Mouse (Mus musculus): ENCODE results near the gene Eif1ad. TPM values are rescaled to one million over a fixed set of nuclear protein-coding genes. Genes with fewer than 3 reads are reported as not detected.
A peak's percentile ranks its signal among the peaks of the same experiment; 100 is the strongest.

The Eif1ad gene
- polyA plus RNA-seq, 1 experiment from 2014 or later = 57.3 TPM

DNA sequence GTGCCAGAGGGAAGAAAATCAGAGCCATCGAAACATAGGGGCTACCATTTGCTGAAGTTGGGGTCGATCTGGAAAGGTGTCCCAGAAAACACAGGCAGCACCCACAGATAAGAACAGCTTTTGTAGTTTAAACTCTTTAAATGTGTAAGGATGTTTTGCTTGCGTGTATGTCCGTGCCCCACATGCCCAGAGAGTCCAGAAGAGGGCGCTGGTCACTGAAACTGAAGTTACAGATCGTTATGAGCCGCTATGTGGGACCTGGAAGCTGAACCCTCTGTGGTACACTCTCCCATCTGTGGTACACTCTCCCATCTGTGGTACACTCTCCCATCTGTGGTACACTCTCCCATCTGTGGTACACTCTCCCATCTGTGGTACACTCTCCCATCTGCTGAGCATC lies 40.6 kb downstream of the Eif1ad start:
- Histone ChIP-seq H3K4me3 (peak overlapping the region; percentile 55), H3K4me1 (peaks cover 23% of the 10 kb centered on the region), H3K36me3 (no peaks in the 10 kb centered on the region), H3K27ac (peak overlapping the region; percentile 94), H3K9ac (peak overlapping the region; percentile 57), H3K9me3 (no peaks in the 10 kb centered on the region), H3K27me3 (no peaks in the 10 kb centered on the region), H3K4me2 (peak overlapping the region; percentile 63)
- 0 out of 2 replicates have a peak, but pooled peaks have one; percentile 40 for ATAC-seq (ENCODE audit: insufficient number of reproducible peaks, low FRiP score, low TSS enrichment, low read depth)
- WGBS = 22% methylated on average over 7 of the region's 7 CpGs

DNA sequence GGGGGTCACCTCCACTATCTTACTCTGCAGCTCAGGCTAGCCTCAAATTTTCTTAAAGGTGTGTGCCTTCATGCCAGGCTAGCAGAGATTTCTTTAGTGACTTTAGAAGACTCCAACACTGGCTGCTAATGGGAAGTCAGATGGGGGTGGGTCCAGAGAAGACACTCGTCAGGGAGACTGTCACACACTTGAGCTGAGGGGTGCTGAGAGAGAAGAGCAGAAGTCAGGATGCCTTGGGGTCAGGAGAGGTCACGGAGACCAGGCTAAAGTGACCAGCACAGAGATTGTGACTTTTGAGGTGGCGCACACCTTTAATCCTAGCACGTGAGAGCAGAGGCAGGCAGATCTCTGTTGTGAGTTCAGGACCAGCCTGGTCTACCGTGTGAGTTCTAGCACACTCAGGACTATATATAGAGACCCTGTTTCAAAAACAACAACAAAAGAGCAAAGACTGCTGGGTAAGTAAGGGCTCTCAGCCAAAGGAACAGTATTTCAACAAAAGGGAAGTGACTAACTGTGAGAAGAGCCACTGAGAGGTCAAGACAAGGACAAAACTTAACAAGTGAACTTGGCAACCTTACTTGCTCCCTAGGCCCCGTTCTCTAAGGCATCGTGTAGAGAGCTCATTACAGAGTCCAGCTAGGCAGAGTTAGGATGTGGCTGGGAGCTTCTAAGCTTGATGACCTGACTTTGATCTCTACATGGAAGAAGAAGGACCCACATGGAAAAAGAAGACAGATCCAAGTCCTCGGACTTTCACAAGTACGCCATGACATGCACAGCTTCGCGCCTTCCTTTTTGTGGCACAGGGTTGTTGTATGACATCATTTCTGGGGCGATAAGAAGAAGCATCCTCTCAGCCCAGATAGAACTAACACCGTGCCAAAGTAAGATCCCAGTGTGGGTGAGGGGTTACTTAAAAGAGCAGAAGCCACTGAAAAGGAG lies 41.8 kb downstream of the Eif1ad start:
- H3K36me3 ChIP-seq = no peaks in the 10 kb centered on the region
- H3K27me3 ChIP-seq = no peaks in the 10 kb centered on the region
- H3K9me3 ChIP-seq = no peaks in the 10 kb centered on the region
- H3K9ac ChIP-seq = no peak overlapping the region
- H3K4me2 ChIP-seq = no peak overlapping the region
- H3K27ac ChIP-seq = peak overlapping the region; percentile 18
- 86% methylated on average over 13 of the region's 13 CpGs for WGBS
- no peak for ATAC-seq (ENCODE audit: insufficient number of reproducible peaks, low FRiP score, low TSS enrichment, low read depth)
- H3K4me1 ChIP-seq = peaks cover 23% of the 10 kb centered on the region
- no peak overlapping the region for H3K4me3 ChIP-seq

DNA sequence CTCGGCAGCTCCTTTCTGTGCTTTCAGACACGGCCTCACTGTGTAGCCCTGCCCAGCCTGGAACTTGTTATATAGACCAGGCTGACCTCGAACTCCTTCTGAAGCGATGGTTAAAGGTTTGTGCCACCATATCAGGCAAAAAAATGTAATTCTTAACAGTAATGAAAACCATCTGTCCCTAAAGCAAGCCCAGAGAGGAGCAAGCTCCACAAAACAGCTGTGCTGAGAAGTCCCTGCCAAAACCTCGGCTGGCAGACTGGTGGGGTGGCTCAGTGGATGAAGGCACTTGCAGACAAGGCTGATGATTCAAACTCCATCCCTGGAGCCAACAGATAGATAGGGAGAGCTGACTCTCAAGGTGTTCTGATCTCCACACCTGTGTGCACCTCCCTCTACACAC lies 42.5 kb downstream of the Eif1ad start:
- Histone ChIP-seq H3K9me3 (no peaks in the 10 kb centered on the region), H3K27me3 (no peaks in the 10 kb centered on the region), H3K36me3 (no peaks in the 10 kb centered on the region), H3K4me2 (no peak overlapping the region), H3K27ac (peak overlapping the region; percentile 18), H3K9ac (no peak overlapping the region), H3K4me3 (no peak overlapping the region), H3K4me1 (peaks cover 23% of the 10 kb centered on the region)
- whole genome bisulfite sequencing = 42% methylated on average over 5 of the region's 5 CpGs
- no peak for ATAC-seq (ENCODE audit: insufficient number of reproducible peaks, low FRiP score, low TSS enrichment, low read depth)

DNA sequence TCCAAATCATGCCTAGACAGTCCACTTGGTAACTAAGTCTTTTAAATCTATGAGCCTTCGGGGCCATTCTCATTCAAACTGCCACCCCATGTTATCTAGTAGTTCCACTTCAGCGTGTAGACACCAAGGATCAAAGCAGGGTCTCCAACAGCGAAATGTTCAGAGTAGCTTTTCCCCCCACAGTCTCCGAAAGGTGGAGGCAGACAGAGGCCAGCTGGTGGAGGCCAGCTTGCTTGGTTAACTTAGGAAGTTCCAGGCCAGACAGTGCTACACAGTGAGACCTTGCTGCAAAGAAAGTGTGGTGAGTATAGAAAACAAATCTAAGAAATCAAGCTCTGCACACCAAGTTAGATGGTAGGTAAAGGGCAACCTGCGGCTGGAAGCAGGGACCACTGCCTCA lies 44.1 kb downstream of the Eif1ad start:
- no peaks in the 10 kb centered on the region for H3K36me3 ChIP-seq
- no peak overlapping the region for H3K4me3 ChIP-seq
- WGBS = 82% methylated on average over 5 of the region's 5 CpGs
- no peak overlapping the region for H3K4me2 ChIP-seq
- H3K9ac ChIP-seq = no peak overlapping the region
- ATAC-seq (ENCODE audit: insufficient number of reproducible peaks, low FRiP score, low TSS enrichment, low read depth) = no peak
- H3K27ac ChIP-seq = no peak overlapping the region
- no peaks in the 10 kb centered on the region for H3K27me3 ChIP-seq
- H3K4me1 ChIP-seq = peaks cover 23% of the 10 kb centered on the region
- no peaks in the 10 kb centered on the region for H3K9me3 ChIP-seq

DNA sequence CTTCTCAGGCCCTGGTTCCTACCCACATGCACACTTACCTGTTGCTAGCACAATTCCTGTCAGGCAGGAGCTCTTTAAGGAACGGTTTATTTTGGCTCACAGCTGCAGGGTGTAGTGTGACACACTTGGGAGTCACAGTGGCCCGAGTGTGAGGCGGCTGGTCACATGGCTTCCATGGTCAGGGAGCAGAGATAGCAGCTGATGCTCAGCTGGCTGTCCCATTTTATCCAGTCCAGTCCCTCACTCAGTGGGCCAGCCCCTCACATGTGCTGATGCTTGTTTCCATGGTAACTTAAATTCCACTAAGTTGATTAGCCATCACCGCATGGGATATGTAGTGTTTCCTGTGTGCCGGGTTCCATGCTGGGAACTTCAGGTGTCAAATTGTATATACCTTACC lies 45.4 kb downstream of the Eif1ad start:
- Histone ChIP-seq H3K27me3 (no peaks in the 10 kb centered on the region), H3K4me3 (no peak overlapping the region), H3K36me3 (no peaks in the 10 kb centered on the region), H3K9me3 (no peaks in the 10 kb centered on the region), H3K9ac (no peak overlapping the region), H3K27ac (no peak overlapping the region), H3K4me2 (no peak overlapping the region), H3K4me1 (peaks cover 19% of the 10 kb centered on the region)
- no peak for ATAC-seq (ENCODE audit: insufficient number of reproducible peaks, low FRiP score, low TSS enrichment, low read depth)
- 55% methylated on average over 5 of the region's 5 CpGs for WGBS

DNA sequence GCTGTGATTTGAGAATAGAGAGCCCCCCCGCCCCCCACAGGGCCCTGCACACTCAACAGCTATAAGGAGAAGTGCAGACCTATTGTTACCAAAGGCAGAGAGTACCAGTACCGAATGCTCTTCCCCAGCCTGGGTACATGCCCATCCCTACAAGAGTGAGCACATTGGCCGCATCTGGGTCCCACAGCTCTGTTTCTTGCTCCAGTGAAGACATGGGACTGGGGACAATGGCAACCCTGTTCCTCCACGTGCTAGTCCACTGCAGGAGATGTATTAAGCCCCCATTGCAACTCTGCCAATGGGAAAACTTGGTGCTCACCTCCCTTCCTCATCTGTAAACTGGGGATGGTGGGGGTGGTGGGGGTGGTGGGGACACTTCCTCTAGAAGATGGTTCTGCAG lies 47.3 kb downstream of the Eif1ad start:
- H3K9ac ChIP-seq = no peak overlapping the region
- peaks cover 4% of the 10 kb centered on the region; the same call in 1 of the 2 replicates for H3K4me1 ChIP-seq
- no peak for ATAC-seq (ENCODE audit: insufficient number of reproducible peaks, low FRiP score, low TSS enrichment, low read depth)
- H3K36me3 ChIP-seq = peaks cover 5% of the 10 kb centered on the region; the same call in 1 of the 2 replicates
- no peak overlapping the region for H3K4me3 ChIP-seq
- H3K27ac ChIP-seq = no peak overlapping the region
- H3K27me3 ChIP-seq = no peaks in the 10 kb centered on the region
- no peaks in the 10 kb centered on the region for H3K9me3 ChIP-seq
- WGBS = 75% methylated on average over 4 of the region's 4 CpGs
- no peak overlapping the region for H3K4me2 ChIP-seq

DNA sequence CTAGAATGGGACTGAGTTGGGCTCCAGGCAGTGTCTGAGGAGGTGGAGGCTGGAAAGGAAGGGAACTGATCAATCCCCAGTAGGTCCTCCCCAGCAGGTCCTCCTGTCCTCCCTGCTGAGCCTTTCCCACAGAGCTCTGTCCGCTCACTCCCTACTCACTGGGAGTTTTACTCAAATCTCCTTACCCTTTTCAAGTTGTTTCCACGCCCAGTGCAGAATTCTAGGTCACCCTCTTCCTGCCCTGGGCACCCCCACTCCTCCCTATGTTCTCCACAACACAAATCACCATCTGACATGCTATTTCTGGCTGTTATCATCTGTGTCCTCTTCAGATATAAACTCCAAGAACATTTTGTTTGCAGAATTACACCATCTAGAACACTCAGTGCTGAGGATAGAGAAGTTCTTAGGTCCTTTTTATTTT lies 48.0 kb downstream of the Eif1ad start:
- ATAC-seq (ENCODE audit: insufficient number of reproducible peaks, low FRiP score, low TSS enrichment, low read depth) = no peak
- Histone ChIP-seq H3K4me1 (no peaks in the 10 kb centered on the region), H3K4me3 (no peak overlapping the region), H3K27ac (no peak overlapping the region), H3K4me2 (no peak overlapping the region), H3K9ac (no peak overlapping the region), H3K27me3 (no peaks in the 10 kb centered on the region), H3K9me3 (no peaks in the 10 kb centered on the region), H3K36me3 (peaks cover 7% of the 10 kb centered on the region)
- 67% methylated on average over 2 of the region's 2 CpGs for WGBS

DNA sequence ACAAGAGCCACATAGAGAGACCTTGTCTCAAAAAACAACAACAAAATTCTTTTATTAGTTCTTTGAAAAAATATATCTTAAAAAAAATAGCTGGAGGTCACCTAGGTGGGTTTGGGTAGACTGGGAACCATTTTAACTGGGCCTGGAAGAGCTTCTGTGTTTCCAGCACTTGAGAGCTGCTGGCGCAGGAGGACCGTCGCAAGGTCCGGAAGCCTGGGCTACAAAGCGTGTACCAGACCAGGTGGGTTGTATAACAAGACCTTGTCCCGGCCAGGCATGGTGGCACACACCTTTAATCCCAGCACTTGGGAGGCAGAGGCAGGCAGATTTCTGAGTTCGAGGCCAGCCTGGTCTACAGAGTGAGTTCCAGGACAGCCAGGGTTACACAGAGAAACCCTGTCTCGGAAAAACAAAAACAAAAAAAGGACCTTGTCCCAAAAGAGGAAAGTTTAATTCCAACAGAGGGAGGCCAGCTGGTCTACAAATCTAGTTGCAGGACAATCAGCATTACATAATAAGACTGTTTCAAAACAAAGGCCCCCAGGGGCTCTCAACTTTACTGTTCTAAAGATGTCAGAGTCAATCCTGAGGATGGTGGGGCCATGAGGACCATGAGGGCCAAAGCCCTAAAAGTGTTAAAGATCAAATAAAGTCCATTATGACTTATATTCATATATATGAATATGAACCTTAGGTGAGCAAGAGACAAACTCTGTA lies 52.4 kb downstream of the Eif1ad start:
- H3K27me3 ChIP-seq = no peaks in the 10 kb centered on the region
- H3K4me3 ChIP-seq = no peak overlapping the region
- no peak overlapping the region for H3K4me2 ChIP-seq
- H3K9ac ChIP-seq = no peak overlapping the region
- WGBS = 93% methylated on average over 8 of the region's 8 CpGs
- no peaks in the 10 kb centered on the region for H3K9me3 ChIP-seq
- no peak overlapping the region for H3K27ac ChIP-seq
- H3K36me3 ChIP-seq = peaks cover 36% of the 10 kb centered on the region
- H3K4me1 ChIP-seq = peaks cover 21% of the 10 kb centered on the region
- no peak for ATAC-seq (ENCODE audit: insufficient number of reproducible peaks, low FRiP score, low TSS enrichment, low read depth)

DNA sequence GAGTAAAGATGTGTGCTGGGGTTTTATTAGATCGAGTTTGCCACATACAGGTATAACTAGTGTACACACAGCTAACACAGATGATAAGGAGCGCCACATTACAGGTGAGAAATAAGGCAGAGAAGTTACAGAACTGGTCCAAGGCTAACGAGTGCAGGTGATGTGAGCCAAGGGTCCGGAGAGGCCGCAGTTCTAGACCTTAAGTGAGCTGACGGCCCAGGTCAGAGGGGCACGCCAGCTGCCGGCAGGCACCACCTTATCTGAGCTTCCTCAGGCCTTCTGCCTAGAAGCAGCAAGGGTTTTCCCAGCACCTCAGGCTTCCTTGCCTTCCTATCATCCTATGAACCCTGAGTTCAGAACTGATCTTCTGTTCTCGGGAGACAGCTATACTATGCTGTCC lies 53.1 kb downstream of the Eif1ad start:
- Histone ChIP-seq H3K27me3 (no peaks in the 10 kb centered on the region), H3K36me3 (peaks cover 36% of the 10 kb centered on the region), H3K9ac (no peak overlapping the region), H3K9me3 (no peaks in the 10 kb centered on the region), H3K4me3 (no peak overlapping the region), H3K4me2 (no peak overlapping the region), H3K4me1 (peaks cover 23% of the 10 kb centered on the region), H3K27ac (no peak overlapping the region)
- WGBS = 88% methylated on average over 9 of the region's 9 CpGs
- ATAC-seq (ENCODE audit: insufficient number of reproducible peaks, low FRiP score, low TSS enrichment, low read depth) = no peak

DNA sequence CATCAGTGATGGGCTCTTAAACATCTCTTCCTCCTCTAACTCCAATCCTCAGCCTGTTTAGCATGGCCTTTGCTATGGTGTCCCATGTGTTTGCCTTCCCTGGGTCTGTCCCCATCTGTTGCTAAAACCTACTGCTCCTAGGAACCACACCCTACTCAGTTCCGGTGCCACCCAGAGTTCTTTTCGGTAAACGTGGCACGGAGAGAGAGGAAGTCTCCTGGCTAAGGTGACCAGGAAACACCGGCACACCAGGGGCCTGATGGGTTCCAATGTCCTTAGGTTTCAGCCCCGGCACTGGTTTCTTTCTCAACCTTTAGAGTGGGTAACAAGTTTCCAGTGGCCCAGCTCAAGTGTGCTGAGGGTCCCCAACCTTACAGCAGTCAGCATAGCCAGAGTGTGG lies 54.0 kb downstream of the Eif1ad start:
- 90% methylated on average over 6 of the region's 6 CpGs for WGBS
- no peak overlapping the region for H3K27ac ChIP-seq
- no peaks in the 10 kb centered on the region for H3K9me3 ChIP-seq
- no peak overlapping the region for H3K4me3 ChIP-seq
- no peak overlapping the region for H3K4me2 ChIP-seq
- no peaks in the 10 kb centered on the region for H3K27me3 ChIP-seq
- H3K9ac ChIP-seq = no peak overlapping the region
- H3K36me3 ChIP-seq = peaks cover 36% of the 10 kb centered on the region
- peaks cover 23% of the 10 kb centered on the region for H3K4me1 ChIP-seq
- no peak for ATAC-seq (ENCODE audit: insufficient number of reproducible peaks, low FRiP score, low TSS enrichment, low read depth)
